Mouse (Mus musculus): ENCODE data around the gene Wfdc5. TPM values are rescaled to one million over a fixed set of nuclear protein-coding genes. Genes with fewer than 3 reads are reported as not detected.
A peak's percentile ranks its signal among the peaks of the same experiment; 100 is the strongest.

The Wfdc5 gene
- polyA plus RNA-seq, 1 experiment from 2014 or later = not detected

- no peak for DNase-seq (ENCODE audit: low spot score)
- Histone ChIP-seq H3K27me3 (ENCODE audit: insufficient read depth, poor library complexity, severe bottlenecking) (peaks cover 9% of the 10 kb centered on the region), H3K4me1 (replicated peaks) (no peaks in the 10 kb centered on the region), H3K4me3 (no peak overlapping the region), H3K36me3 (no peaks in the 10 kb centered on the region), H3K27ac (no peak overlapping the region), H3K9me3 (no peaks in the 10 kb centered on the region)
Measured at GRCm38 (mm10) chr2:164192279-164192678, 9.7 kb upstream of the Wfdc5 start.

- Histone ChIP-seq H3K27ac (no peak within 1 kb of the TSS), H3K4me3 (no peak within 1 kb of the TSS), H3K9me3 (no peaks in the 10 kb centered on the region), H3K27me3 (ENCODE audit: insufficient read depth, poor library complexity, severe bottlenecking) (peaks cover 9% of the 10 kb centered on the region), H3K4me1 (replicated peaks) (no peaks in the 10 kb centered on the region), H3K36me3 (no peaks in the 10 kb centered on the region)
- 86% methylated on average over 6 of the region's 6 CpGs for WGBS
- no peak for DNase-seq (ENCODE audit: low spot score)
Measured at GRCm38 (mm10) chr2:164190576-164190975, 8.0 kb upstream of the Wfdc5 start, which contains the start of gene Wfdc12. Gene Wfdc12 (minus strand): TSS chr2:164190608.

GRCm38 (mm10) chr2:164188722-164189121, 6.2 kb upstream of the Wfdc5 start:
- Histone ChIP-seq H3K4me3 (no peak overlapping the region), H3K4me1 (replicated peaks) (0 out of 2 replicates have a peak, but pooled peaks cover 6% of the 10 kb centered on the region), H3K27ac (no peak overlapping the region), H3K36me3 (no peaks in the 10 kb centered on the region), H3K9me3 (no peaks in the 10 kb centered on the region), H3K27me3 (ENCODE audit: insufficient read depth, poor library complexity, severe bottlenecking) (peaks cover 9% of the 10 kb centered on the region)
- peak; percentile 10 for DNase-seq (ENCODE audit: low spot score)
- 29% methylated on average over 5 of the region's 5 CpGs for WGBS

GRCm38 (mm10) chr2:164184145-164184719, 1.7 kb upstream of the Wfdc5 start:
- 0 out of 2 replicates have a peak, but pooled peaks cover 6% of the 10 kb centered on the region for H3K4me1 ChIP-seq (replicated peaks)
- 46% methylated on average over 9 of the region's 9 CpGs for WGBS
- no peaks in the 10 kb centered on the region for H3K27me3 ChIP-seq (ENCODE audit: insufficient read depth, poor library complexity, severe bottlenecking)
- no peaks in the 10 kb centered on the region for H3K36me3 ChIP-seq
- H3K27ac ChIP-seq = no peak overlapping the region
- no peak for DNase-seq (ENCODE audit: low spot score)
- H3K9me3 ChIP-seq = no peaks in the 10 kb centered on the region
- H3K4me3 ChIP-seq = no peak overlapping the region

GRCm38 (mm10) chr2:164183340-164183739, 798 bp upstream of the Wfdc5 start:
- Histone ChIP-seq H3K4me1 (replicated peaks) (0 out of 2 replicates have a peak, but pooled peaks cover 6% of the 10 kb centered on the region), H3K36me3 (no peaks in the 10 kb centered on the region), H3K9me3 (no peaks in the 10 kb centered on the region), H3K4me3 (no peak overlapping the region), H3K27me3 (ENCODE audit: insufficient read depth, poor library complexity, severe bottlenecking) (no peaks in the 10 kb centered on the region), H3K27ac (no peak overlapping the region)
- DNase-seq (ENCODE audit: low spot score) = no peak
- WGBS = 74% methylated on average over 9 of the region's 9 CpGs

GRCm38 (mm10) chr2:164180770-164181169, 1.8 kb downstream of the Wfdc5 start:
- Histone ChIP-seq H3K27ac (no peak overlapping the region), H3K4me3 (no peak overlapping the region), H3K9me3 (no peaks in the 10 kb centered on the region), H3K27me3 (ENCODE audit: insufficient read depth, poor library complexity, severe bottlenecking) (0 out of 2 replicates have a peak, but pooled peaks cover 4% of the 10 kb centered on the region), H3K4me1 (replicated peaks) (0 out of 2 replicates have a peak, but pooled peaks cover 6% of the 10 kb centered on the region), H3K36me3 (no peaks in the 10 kb centered on the region)
- WGBS = 93% methylated on average over 4 of the region's 4 CpGs
- no peak for DNase-seq (ENCODE audit: low spot score)

GRCm38 (mm10) chr2:164180124-164180523, 2.4 kb downstream of the Wfdc5 start:
- 0 out of 2 replicates have a peak, but pooled peaks cover 6% of the 10 kb centered on the region for H3K4me1 ChIP-seq (replicated peaks)
- 0 out of 2 replicates have a peak, but pooled peaks cover 4% of the 10 kb centered on the region for H3K27me3 ChIP-seq (ENCODE audit: insufficient read depth, poor library complexity, severe bottlenecking)
- no peak overlapping the region for H3K4me3 ChIP-seq
- no peaks in the 10 kb centered on the region for H3K36me3 ChIP-seq
- H3K9me3 ChIP-seq = no peaks in the 10 kb centered on the region
- H3K27ac ChIP-seq = no peak overlapping the region
- no peak for DNase-seq (ENCODE audit: low spot score)
- 46% methylated on average over 3 of the region's 3 CpGs for WGBS

- 85% methylated on average over 5 of the region's 5 CpGs for WGBS
- Histone ChIP-seq H3K9me3 (no peaks in the 10 kb centered on the region), H3K4me1 (replicated peaks) (no peaks in the 10 kb centered on the region), H3K36me3 (no peaks in the 10 kb centered on the region), H3K27me3 (ENCODE audit: insufficient read depth, poor library complexity, severe bottlenecking) (peaks cover 26% of the 10 kb centered on the region), H3K4me3 (no peak overlapping the region), H3K27ac (no peak overlapping the region)
- DNase-seq (ENCODE audit: low spot score) = no peak
Measured at GRCm38 (mm10) chr2:164177831-164178230, 4.7 kb downstream of the Wfdc5 start.

GRCm38 (mm10) chr2:164175850-164176249, 6.7 kb downstream of the Wfdc5 start:
- H3K4me3 ChIP-seq = no peak overlapping the region
- DNase-seq (ENCODE audit: low spot score) = no peak

GRCm38 (mm10) chr2:164174649-164175395, 7.7 kb downstream of the Wfdc5 start:
- Histone ChIP-seq H3K4me1 (replicated peaks) (peaks cover 19% of the 10 kb centered on the region), H3K27me3 (ENCODE audit: insufficient read depth, poor library complexity, severe bottlenecking) (peaks cover 56% of the 10 kb centered on the region), H3K4me3 (no peak overlapping the region), H3K9me3 (no peaks in the 10 kb centered on the region), H3K36me3 (no peaks in the 10 kb centered on the region), H3K27ac (no peak overlapping the region)
- no peak for DNase-seq (ENCODE audit: low spot score)
- WGBS = 79% methylated on average over 8 of the region's 8 CpGs

More at GRCm38 (mm10) chr2:164175850-164176249, 6.7 kb downstream of the Wfdc5 start:
- whole genome bisulfite sequencing = 86% methylated on average over 3 of the region's 3 CpGs
- H3K27ac ChIP-seq = no peak overlapping the region
- peaks cover 8% of the 10 kb centered on the region for H3K4me1 ChIP-seq (replicated peaks)
- no peaks in the 10 kb centered on the region for H3K36me3 ChIP-seq
- peaks cover 46% of the 10 kb centered on the region for H3K27me3 ChIP-seq (ENCODE audit: insufficient read depth, poor library complexity, severe bottlenecking)
- H3K9me3 ChIP-seq = no peaks in the 10 kb centered on the region

- no peak for DNase-seq (ENCODE audit: low spot score)
- H3K4me3 ChIP-seq = no peak overlapping the region
- no peak overlapping the region for H3K27ac ChIP-seq
- H3K27me3 ChIP-seq (ENCODE audit: insufficient read depth, poor library complexity, severe bottlenecking) = peaks cover 70% of the 10 kb centered on the region
- H3K9me3 ChIP-seq = no peaks in the 10 kb centered on the region
- peaks cover 23% of the 10 kb centered on the region for H3K4me1 ChIP-seq (replicated peaks)
- H3K36me3 ChIP-seq = no peaks in the 10 kb centered on the region
- 78% methylated on average over 3 of the region's 3 CpGs for WGBS
Measured at GRCm38 (mm10) chr2:164173394-164173793, 9.1 kb downstream of the Wfdc5 start.

GRCm38 (mm10) chr2:164170902-164171301, 11.6 kb downstream of the Wfdc5 start, which contains the start of gene Kcns1:
Gene Kcns1 (minus strand): TSS chr2:164171113.
- peaks cover 91% of the 10 kb centered on the region for H3K27me3 ChIP-seq (ENCODE audit: insufficient read depth, poor library complexity, severe bottlenecking)
- DNase-seq (ENCODE audit: low spot score) = peak; percentile 35
- peaks cover 32% of the 10 kb centered on the region for H3K4me1 ChIP-seq (replicated peaks)
- no peaks in the 10 kb centered on the region for H3K9me3 ChIP-seq
- no peaks in the 10 kb centered on the region for H3K36me3 ChIP-seq
- peak within 1 kb of the TSS; percentile 52 for H3K4me3 ChIP-seq
- H3K27ac ChIP-seq = no peak within 1 kb of the TSS
- WGBS = under 1% methylated on average over 25 of the region's 29 CpGs

GRCm38 (mm10) chr2:164170326-164170725, 12.2 kb downstream of the Wfdc5 start:
- Histone ChIP-seq H3K36me3 (no peaks in the 10 kb centered on the region), H3K27me3 (ENCODE audit: insufficient read depth, poor library complexity, severe bottlenecking) (peaks cover 97% of the 10 kb centered on the region), H3K4me1 (replicated peaks) (peaks cover 32% of the 10 kb centered on the region), H3K9me3 (no peaks in the 10 kb centered on the region), H3K4me3 (peak overlapping the region; percentile 52), H3K27ac (no peak overlapping the region)
- peak; percentile 19 for DNase-seq (ENCODE audit: low spot score)
- 5% methylated on average over 11 of the region's 11 CpGs for WGBS
